Mouse (Mus musculus): ENCODE data around the gene Rnft2.

The Rnft2 gene

GRCm38 (mm10) chr5:118244606-118245443, at the start of gene Rnft2, which contains the start of gene 2410131K14Rik:
Rnft2 (minus strand) TSS chr5:118245116.
2410131K14Rik (plus strand) TSS chr5:118245227.
- peak; percentile 97 to 99 for DNase-seq (ENCODE audit: low spot score in 2 of 2)

- DNase-seq (ENCODE audit: low spot score in 2 of 2): peak; percentile 67 to 77
These were observed 49.4 kb upstream of the Rnft2 start for GRCm38 (mm10) chr5:118294086-118294864.

GRCm38 (mm10) chr5:118292476-118292875, 47.6 kb upstream of the Rnft2 start:
- DNase-seq (ENCODE audit: low spot score in 2 of 2): no peak

- no peak for DNase-seq (ENCODE audit: low spot score in 2 of 2)
These were observed 46.5 kb upstream of the Rnft2 start for GRCm38 (mm10) chr5:118291453-118291852.

- no peak for DNase-seq (ENCODE audit: low spot score in 2 of 2)
These were observed 33.0 kb upstream of the Rnft2 start for GRCm38 (mm10) chr5:118277741-118278495.

GRCm38 (mm10) chr5:118276711-118277110, 31.8 kb upstream of the Rnft2 start:
- no peak for DNase-seq (ENCODE audit: low spot score in 2 of 2)

GRCm38 (mm10) chr5:118276281-118276680, 31.4 kb upstream of the Rnft2 start:
- no peak for DNase-seq (ENCODE audit: low spot score in 2 of 2)

- DNase-seq (ENCODE audit: low spot score in 2 of 2): no peak
These were observed 29.6 kb upstream of the Rnft2 start for GRCm38 (mm10) chr5:118274546-118274945.

- no peak for DNase-seq (ENCODE audit: low spot score in 2 of 2)
These were observed 28.5 kb upstream of the Rnft2 start for GRCm38 (mm10) chr5:118273446-118273845.

- DNase-seq (ENCODE audit: low spot score in 2 of 2): no peak
These were observed 26.7 kb upstream of the Rnft2 start for GRCm38 (mm10) chr5:118271449-118272110.

GRCm38 (mm10) chr5:118268987-118269386, 24.1 kb upstream of the Rnft2 start:
- peak; percentile 89 to 90 for DNase-seq (ENCODE audit: low spot score in 2 of 2)

GRCm38 (mm10) chr5:118266309-118266708, 21.4 kb upstream of the Rnft2 start:
- no peak for DNase-seq (ENCODE audit: low spot score in 2 of 2)

GRCm38 (mm10) chr5:118265366-118265765, 20.4 kb upstream of the Rnft2 start:
- DNase-seq (ENCODE audit: low spot score in 2 of 2): no peak

- no peak for DNase-seq (ENCODE audit: low spot score in 2 of 2)
These were observed 19.4 kb upstream of the Rnft2 start for GRCm38 (mm10) chr5:118264279-118264678.

GRCm38 (mm10) chr5:118262418-118262817, 17.5 kb upstream of the Rnft2 start:
- no peak for DNase-seq (ENCODE audit: low spot score in 2 of 2)

GRCm38 (mm10) chr5:118261181-118261580, 16.3 kb upstream of the Rnft2 start:
- DNase-seq (ENCODE audit: low spot score in 2 of 2): no peak

GRCm38 (mm10) chr5:118260642-118261041, 15.7 kb upstream of the Rnft2 start:
- DNase-seq (ENCODE audit: low spot score in 2 of 2): no peak

- no peak for DNase-seq (ENCODE audit: low spot score in 2 of 2)
These were observed 15.1 kb upstream of the Rnft2 start for GRCm38 (mm10) chr5:118260055-118260454.

- DNase-seq (ENCODE audit: low spot score in 2 of 2): no peak
These were observed 14.7 kb upstream of the Rnft2 start for GRCm38 (mm10) chr5:118259636-118260035.

GRCm38 (mm10) chr5:118259152-118259551, 14.2 kb upstream of the Rnft2 start:
- DNase-seq (ENCODE audit: low spot score in 2 of 2): no peak

- no peak for DNase-seq (ENCODE audit: low spot score in 2 of 2)
These were observed 12.1 kb upstream of the Rnft2 start for GRCm38 (mm10) chr5:118256981-118257380.
